Mouse (Mus musculus) cortical plate, adult 2 months (tissue): ENCODE measurements around the gene Pde9a.

ENCODE experiments used
- CTCF ChIP-seq: fragments of 200-500 bp; IDR thresholded peaks from 2 replicates; pipeline ENCODE4 v1.5.1; 2011; ENCODE audit warnings: mild to moderate bottlenecking, control low read depth, low read length; ENCODE audit not compliant: insufficient read depth; ENCODE audit errors: extremely low read depth
- POLR2A ChIP-seq: fragments of 200-500 bp; IDR thresholded peaks from 2 replicates; pipeline ENCODE4 v1.6.1; 2011; ENCODE audit warnings: mild to moderate bottlenecking, low read length, control low read depth; ENCODE audit not compliant: insufficient read depth; ENCODE audit errors: extremely low read depth

- TF ChIP-seq CTCF (no peak), POLR2A (no peak)
Measured at GRCm38 (mm10) chr17:31478606-31479005, 92.6 kb downstream of the Pde9a start.
